Mouse (Mus musculus) lung, adult 2 months (tissue): ENCODE data around the gene Ccdc106.

Experiments used
- CTCF ChIP-seq: fragments of 200-500 bp; IDR thresholded peaks from 2 replicates; pipeline ENCODE4 v1.5.1; 2011; ENCODE audit warnings: mild to moderate bottlenecking, low read length, control low read depth; ENCODE audit not compliant: insufficient read depth
- POLR2A ChIP-seq: fragments of 200-500 bp; IDR thresholded peaks from 2 replicates; pipeline ENCODE4 v1.6.1; 2011; ENCODE audit warnings: low read depth, mild to moderate bottlenecking, control low read depth, low read length, borderline replicate concordance; ENCODE audit errors: extremely low read depth

DNA sequence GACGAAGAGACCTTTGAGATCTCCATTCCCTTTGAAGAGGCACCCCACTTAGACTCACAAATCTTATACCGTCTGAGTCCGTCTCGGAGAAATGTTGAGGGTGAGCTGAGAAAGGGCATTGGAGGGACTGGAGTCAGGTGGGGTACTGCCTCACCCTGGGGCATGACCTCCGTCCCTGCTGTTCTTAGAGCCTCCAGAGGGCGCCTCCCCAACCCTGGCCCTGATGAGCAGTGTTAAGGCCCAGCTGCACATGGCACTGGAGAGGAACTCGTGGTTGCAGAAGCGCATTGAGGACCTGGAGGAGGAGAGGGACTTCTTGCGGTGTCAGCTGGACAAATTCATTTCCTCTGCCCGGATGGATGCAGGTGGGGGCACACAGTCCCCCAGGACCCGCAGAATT lies 37.5 kb downstream of the Ccdc106 start:
- no peak for TF ChIP-seq CTCF
- TF ChIP-seq POLR2A = no peak
